Mouse (Mus musculus): ENCODE results near the gene Eif4a1.
"Not testable (repeated sequence)": the region's sequence is repeated elsewhere in the genome, so short reads cannot be mapped to it uniquely, and the experiment has no call there.

The Eif4a1 gene

GRCm38 (mm10) chr11:69632284-69633089 lies 39.7 kb downstream of the Eif4a1 start, which contains the start of gene Fxr2:
TSS of gene Fxr2 (plus strand) at chr11:69632990.
- DNase-seq: peak; percentile 100

GRCm38 (mm10) chr11:69629802-69630201 lies 42.4 kb downstream of the Eif4a1 start:
- DNase-seq: peak; percentile 62

- DNase-seq: peak; percentile 90
These were observed 43.9 kb downstream of the Eif4a1 start for GRCm38 (mm10) chr11:69628286-69628685.

- not testable (repeated sequence) for DNase-seq
These were observed 47.9 kb downstream of the Eif4a1 start for GRCm38 (mm10) chr11:69624339-69624738.

- no peak for DNase-seq
These were observed 49.2 kb downstream of the Eif4a1 start for GRCm38 (mm10) chr11:69623006-69623405.

- DNase-seq: peak; percentile 73
These were observed 49.8 kb downstream of the Eif4a1 start for GRCm38 (mm10) chr11:69622406-69622805.

GRCm38 (mm10) chr11:69621571-69622268 lies 50.5 kb downstream of the Eif4a1 start, which contains the start of gene Sat2:
TSS of gene Sat2 (plus strand) at chr11:69622024.
- peak; percentile 65 for DNase-seq

- DNase-seq: no peak
These were observed 51.7 kb downstream of the Eif4a1 start for GRCm38 (mm10) chr11:69620394-69621081.

- no peak for DNase-seq
These were observed 54.4 kb downstream of the Eif4a1 start, which contains the start of gene Shbg for GRCm38 (mm10) chr11:69617805-69618204. TSS of gene Shbg (minus strand) at chr11:69617905.
